Mouse (Mus musculus) myocyte (in vitro differentiated cells): ENCODE results near the gene Blm.

Source experiments
- E2F4 ChIP-seq: IDR thresholded peaks from one replicate; pipeline ENCODE4 v1.6.1; 2011; ENCODE audit warnings: mild to moderate bottlenecking, control low read depth, moderate library complexity; ENCODE audit not compliant: insufficient read depth
- MAX ChIP-seq: IDR thresholded peaks from one replicate; pipeline ENCODE4 v1.6.1; 2011; ENCODE audit warnings: low read depth, mild to moderate bottlenecking, control low read depth
- MYOD1 ChIP-seq, 3 experiments: IDR thresholded peaks; one replicate each; pipeline ENCODE4 v1.6.1; 2011; ENCODE audit warnings: control low read depth in 2 of 3, low read depth in 2 of 3, mild to moderate bottlenecking in 2 of 3, moderate library complexity in 1 of 3; ENCODE audit not compliant: insufficient read length in 2 of 3, control insufficient read depth in 1 of 3
- MYOG ChIP-seq, 3 experiments: IDR thresholded peaks; one replicate each; pipeline ENCODE4 v1.6.1; 2011; ENCODE audit warnings: control low read depth in 2 of 3, low read depth in 2 of 3, mild to moderate bottlenecking in 2 of 3; ENCODE audit not compliant: insufficient read length in 2 of 3, control insufficient read depth in 1 of 3, insufficient read depth in 1 of 3
- POLR2A ChIP-seq: IDR thresholded peaks from one replicate; pipeline ENCODE4 v1.6.1; 2011; ENCODE audit warnings: low read depth, mild to moderate bottlenecking, control low read depth, moderate library complexity; ENCODE audit not compliant: insufficient read length
- POLR2AphosphoS2 ChIP-seq: IDR thresholded peaks from one replicate; pipeline ENCODE4 v1.6.1; 2011; ENCODE audit warnings: low read depth, control low read depth; ENCODE audit not compliant: insufficient read length
- REST ChIP-seq: IDR thresholded peaks from one replicate; pipeline ENCODE4 v1.6.1; 2011; ENCODE audit warnings: mild to moderate bottlenecking, control low read depth, moderate library complexity; ENCODE audit not compliant: insufficient read depth, insufficient read length
- TCF12 ChIP-seq: IDR thresholded peaks from one replicate; pipeline ENCODE4 v1.6.1; 2011; ENCODE audit warnings: mild to moderate bottlenecking, control low read depth; ENCODE audit not compliant: poor library complexity, insufficient read depth, severe bottlenecking
- TCF3 ChIP-seq: IDR thresholded peaks from one replicate; pipeline ENCODE4 v1.6.1; 2011; ENCODE audit warnings: low read depth, control low read depth; ENCODE audit not compliant: insufficient read length
- USF1 ChIP-seq: IDR thresholded peaks from one replicate; pipeline ENCODE4 v1.6.1; 2011; ENCODE audit warnings: low read depth, mild to moderate bottlenecking, control low read depth, moderate library complexity

GRCm38 (mm10) chr7:80412781-80413180 lies 122.1 kb downstream of the Blm start:
- TF ChIP-seq USF1 (no peak), POLR2A (no peak), MYOD1 (IDR thresholded peaks at IDR 0.05; ENCODE audit: control insufficient read depth in 1 of 3, insufficient read length in 2 of 3, low read depth in 2 of 3) (no peak), E2F4 (no peak), MYOG (IDR thresholded peaks at IDR 0.05; ENCODE audit: control insufficient read depth in 1 of 3, insufficient read depth in 1 of 3, insufficient read length in 2 of 3, low read depth in 2 of 3) (no peak), TCF12 (no peak), MAX (no peak), TCF3 (no peak), POLR2AphosphoS2 (no peak), REST (no peak)
